In genomic region chr6:8731656-8732191, GRCm38 (mm10) we compare ENCODE assay signal across 10 mouse cellular contexts. TPM values are rescaled to one million over a fixed set of nuclear protein-coding genes. Genes with fewer than 3 reads are reported as not detected.
DNase-seq lines count a peak whose midpoint lies in the region; ATAC-seq and TF ChIP-seq lines count a peak whose summit lies in the region.
"Had no signal": no experiment of that assay in that cellular context is flagged by ENCODE, and none has a peak within 500 bp of the region (broad histone marks: within the 10 kb centered on the region; RNA-seq: fewer than 3 reads in every experiment).

No protein-coding gene starts in this region.

- peaks cover 25% of the 10 kb centered on the region; the same call in 1 of the 2 replicates for H3K4me1 ChIP-seq in heart, embryonic 10.5 days
- H3K4me1 ChIP-seq in liver, postnatal 0 days (ENCODE audit: insufficient read depth): no peaks in the 10 kb centered on the region; the same call in 1 of the 2 replicates
- H3K4me1 ChIP-seq in embryonic facial prominence, embryonic 14.5 days (ENCODE audit: control insufficient read depth, insufficient read depth, low read length): no peaks in the 10 kb centered on the region
- peaks cover 5% of the 10 kb centered on the region; the same call in 1 of the 2 replicates for H3K4me1 ChIP-seq in stomach, embryonic 14.5 days (ENCODE audit: control insufficient read depth, insufficient read depth, low read length)

- H3K4me2 ChIP-seq in liver, postnatal 0 days (ENCODE audit: low read depth, low read length): no peak overlapping the region
- no peak overlapping the region for H3K4me2 ChIP-seq in embryonic facial prominence, embryonic 14.5 days (ENCODE audit: low read depth, low read length)
- no peak overlapping the region for H3K4me2 ChIP-seq in stomach, embryonic 14.5 days (replicated peaks; ENCODE audit: low read depth, low read length)
- H3K4me2 ChIP-seq: limb, embryonic 13.5 days had no signal

- H3K4me3 ChIP-seq in heart, embryonic 10.5 days: no peak overlapping the region
- H3K4me3 ChIP-seq in liver, postnatal 0 days (ENCODE audit: low read depth, low read length): no peak overlapping the region
- H3K4me3 ChIP-seq in embryonic facial prominence, embryonic 14.5 days (ENCODE audit: low read depth, low read length): no peak overlapping the region
- H3K4me3 ChIP-seq in stomach, embryonic 14.5 days (ENCODE audit: low read depth, low read length): no peak overlapping the region
- H3K4me3 ChIP-seq: limb, embryonic 13.5 days had no signal

- H3K36me3 ChIP-seq in heart, embryonic 10.5 days: peaks cover 8% of the 10 kb centered on the region; the same call in 1 of the 2 replicates
- no peaks in the 10 kb centered on the region for H3K36me3 ChIP-seq in liver, postnatal 0 days (replicated peaks; ENCODE audit: insufficient read depth, low read length)
- no peaks in the 10 kb centered on the region for H3K36me3 ChIP-seq in embryonic facial prominence, embryonic 14.5 days (ENCODE audit: control insufficient read depth, insufficient read depth, low read length)
- no peaks in the 10 kb centered on the region for H3K36me3 ChIP-seq in stomach, embryonic 14.5 days (ENCODE audit: control insufficient read depth, insufficient read depth, low read length)

- intact Hi-C loops in heart, postnatal 36 days (cut with DNase I): no loop called here

- no peaks in the 10 kb centered on the region for H3K9me3 ChIP-seq in heart, embryonic 10.5 days
- H3K9me3 ChIP-seq in liver, postnatal 0 days (ENCODE audit: low read length): no peaks in the 10 kb centered on the region
- 0 out of 2 replicates have a peak, but pooled peaks cover 4% of the 10 kb centered on the region for H3K9me3 ChIP-seq in embryonic facial prominence, embryonic 14.5 days (ENCODE audit: control insufficient read depth, low read length)
- H3K9me3 ChIP-seq in stomach, embryonic 14.5 days (ENCODE audit: control insufficient read depth, low read depth, low read length): 0 out of 2 replicates have a peak, but pooled peaks cover 3% of the 10 kb centered on the region
- H3K9me3 ChIP-seq: limb, embryonic 13.5 days had no signal

- no peak overlapping the region for H3K9ac ChIP-seq in liver, postnatal 0 days (replicated peaks)
- H3K9ac ChIP-seq in embryonic facial prominence, embryonic 14.5 days (ENCODE audit: low read depth, low read length): no peak overlapping the region
- H3K9ac ChIP-seq in stomach, embryonic 14.5 days (replicated peaks; ENCODE audit: low read depth, low read length): no peak overlapping the region
- H3K9ac ChIP-seq: limb, embryonic 13.5 days had no signal

- ATAC-seq in liver, postnatal 0 days: no peak
- 0 out of 2 replicates have a peak, but pooled peaks have one; percentile 4 for ATAC-seq in embryonic facial prominence, embryonic 14.5 days (ENCODE audit: low read depth)
- peak; percentile 53 for ATAC-seq in stomach, embryonic 14.5 days (ENCODE audit: insufficient number of reproducible peaks, insufficient read depth, low FRiP score, low read depth)
- no peak for ATAC-seq in activated CD4-positive, CD25-positive, alpha-beta regulatory T cell, adult 4 months

- no peaks in the 10 kb centered on the region for H3K27me3 ChIP-seq in heart, embryonic 10.5 days (ENCODE audit: insufficient read depth, poor library complexity, severe bottlenecking)
- H3K27me3 ChIP-seq in liver, postnatal 0 days (ENCODE audit: insufficient read depth, low read length): no peaks in the 10 kb centered on the region
- no peaks in the 10 kb centered on the region for H3K27me3 ChIP-seq in embryonic facial prominence, embryonic 14.5 days (replicated peaks; ENCODE audit: control insufficient read depth, insufficient read depth, low read length)
- H3K27me3 ChIP-seq in stomach, embryonic 14.5 days (ENCODE audit: control insufficient read depth, insufficient read depth, low read length): no peaks in the 10 kb centered on the region
- H3K27me3 ChIP-seq: limb, embryonic 13.5 days had no signal

- peak overlapping the region; percentile 84 for H3K27ac ChIP-seq in heart, embryonic 10.5 days
- H3K27ac ChIP-seq in liver, postnatal 0 days (ENCODE audit: low read depth): no peak overlapping the region
- H3K27ac ChIP-seq in embryonic facial prominence, embryonic 14.5 days (replicated peaks; ENCODE audit: low read depth, low read length): no peak overlapping the region
- no peak overlapping the region for H3K27ac ChIP-seq in stomach, embryonic 14.5 days (ENCODE audit: low read length)
- H3K27ac ChIP-seq: limb, embryonic 13.5 days had no signal

- 57% methylated on average over 4 of the region's 4 CpGs for WGBS in heart, embryonic 10.5 days
- 45% methylated on average over 4 of the region's 4 CpGs for WGBS in liver, postnatal 0 days (ENCODE audit: insufficient replicate concordance)
- WGBS in embryonic facial prominence, embryonic 14.5 days: 24% methylated on average over 4 of the region's 4 CpGs
- WGBS in stomach, embryonic 14.5 days: 22% methylated on average over 4 of the region's 4 CpGs

- no peak for TF ChIP-seq EP300 in liver, postnatal 0 days (IDR thresholded peaks at IDR 0.05; ENCODE audit: low read depth)

- DNase-seq in heart, embryonic 10.5 days (ENCODE audit: low spot score): no peak
- no peak for DNase-seq in heart, postnatal 36 days
- peak; percentile 8 for DNase-seq in liver
- DNase-seq in liver, postnatal 0 days: no peak
- peak; percentile 5 for DNase-seq in embryonic facial prominence, embryonic 14.5 days (ENCODE audit: low spot score)
- DNase-seq in thymus, adult 18-20 months: no peak
- DNase-seq: cerebellum, adult 9-11 months had no signal

- no peak for TF ChIP-seq CTCF in liver, postnatal 0 days (IDR thresholded peaks at IDR 0.05; ENCODE audit: low read depth)

RNA-seq across cellular contexts. Expression of gene Ica1, which starts 46.6 kb away (rescaled TPM):
- polyA plus RNA-seq in heart, embryonic 10.5 days (2016; fragmentation: Nextera tagmentation; extraction: Ambion mirVana): 27.9 and 35.8 TPM in 2 replicates
- total RNA-seq in heart, postnatal 36 days (2021): 1 to 10 TPM; 6.8 to 8.0 TPM
- 6.1 and 6.9 TPM in 2 replicates for polyA plus RNA-seq in liver, postnatal 0 days (2015; fragmentation: Nextera tagmentation; extraction: Ambion mirVana)
- polyA plus RNA-seq in embryonic facial prominence, embryonic 14.5 days (2014; fragmentation: Nextera tagmentation; extraction: Ambion mirVana): 16.1 and 16.3 TPM in 2 replicates
- polyA plus RNA-seq in stomach, embryonic 14.5 days (2014; fragmentation: Nextera tagmentation; extraction: Ambion mirVana): 25.4 and 25.6 TPM in 2 replicates
- 1 to 10 TPM; 4.0 to 4.3 TPM for polyA plus RNA-seq in activated CD4-positive, CD25-positive, alpha-beta regulatory T cell, adult 4 months (2017; shearing (Covaris generic))

Comparison
In these comparisons a context has a peak if more than half of its experiments do, and no peak if none do; other contexts are left out.
1. DNase-seq: peak in liver (single experiment) and embryonic facial prominence, embryonic 14.5 days (single experiment); none in heart, embryonic 10.5 days (single experiment), heart, postnatal 36 days (0 of 2), liver, postnatal 0 days (single experiment) and thymus, adult 18-20 months (0 of 2).
2. ATAC-seq: peak in embryonic facial prominence, embryonic 14.5 days (single experiment) and stomach, embryonic 14.5 days (single experiment); none in liver, postnatal 0 days (single experiment) and activated CD4-positive, CD25-positive, alpha-beta regulatory T cell, adult 4 months (single experiment).